Mouse (Mus musculus): ENCODE measurements around the gene Oasl1. TPM values are rescaled to one million over a fixed set of nuclear protein-coding genes. Genes with fewer than 3 reads are reported as not detected.
"Not testable (repeated sequence)": the region's sequence is repeated elsewhere in the genome, so short reads cannot be mapped to it uniquely, and the experiment has no call there.

The Oasl1 gene
- polyA plus RNA-seq, 1 experiment from 2014 or later, result 3.1 TPM

GRCm38 (mm10) chr5:114931626-114932025, 8.6 kb downstream of the Oasl1 start:
- H3K9ac ChIP-seq (ENCODE audit: low read depth, low read length), result no peak overlapping the region
- H3K27ac ChIP-seq, result no peak overlapping the region
- no peaks in the 10 kb centered on the region for H3K27me3 ChIP-seq (ENCODE audit: insufficient read depth, low read length)
- H3K9me3 ChIP-seq (replicated peaks; ENCODE audit: low read length), result no peaks in the 10 kb centered on the region
- 52% methylated on average over 5 of the region's 5 CpGs for WGBS
- no peak overlapping the region for H3K4me2 ChIP-seq (ENCODE audit: low read length)
- no peaks in the 10 kb centered on the region for H3K36me3 ChIP-seq (ENCODE audit: insufficient read depth, low read length)
- no peak overlapping the region for H3K4me3 ChIP-seq (replicated peaks; ENCODE audit: low read depth, low read length)
- no peaks in the 10 kb centered on the region for H3K4me1 ChIP-seq (replicated peaks; ENCODE audit: insufficient read depth, low read length)
- no peak for TF ChIP-seq CTCF (IDR thresholded peaks at IDR 0.05; ENCODE audit: low read depth)
- DNase-seq (ENCODE audit: low spot score) (no peak), ATAC-seq (replicated peaks; ENCODE audit: low FRiP score, low read depth) (no peak)

- H3K4me1 ChIP-seq (replicated peaks; ENCODE audit: insufficient read depth, low read length), result no peaks in the 10 kb centered on the region
- H3K27me3 ChIP-seq (ENCODE audit: insufficient read depth, low read length), result no peaks in the 10 kb centered on the region
- ATAC-seq (replicated peaks; ENCODE audit: low FRiP score, low read depth) (no peak), DNase-seq (ENCODE audit: low spot score) (no peak)
- TF ChIP-seq CTCF (IDR thresholded peaks at IDR 0.05; ENCODE audit: low read depth), result no peak
- no peak overlapping the region for H3K27ac ChIP-seq
- no peak overlapping the region for H3K4me2 ChIP-seq (ENCODE audit: low read length)
- H3K4me3 ChIP-seq (replicated peaks; ENCODE audit: low read depth, low read length), result no peak overlapping the region
- WGBS, result 81% methylated on average over 8 of the region's 8 CpGs
- no peaks in the 10 kb centered on the region for H3K36me3 ChIP-seq (ENCODE audit: insufficient read depth, low read length)
- H3K9me3 ChIP-seq (replicated peaks; ENCODE audit: low read length), result no peaks in the 10 kb centered on the region
- no peak overlapping the region for H3K9ac ChIP-seq (ENCODE audit: low read depth, low read length)
Observed at GRCm38 (mm10) chr5:114933206-114933605, 10.2 kb downstream of the Oasl1 start.

GRCm38 (mm10) chr5:114935838-114936237, 12.8 kb downstream of the Oasl1 start:
- H3K27me3 ChIP-seq (ENCODE audit: insufficient read depth, low read length), result no peaks in the 10 kb centered on the region
- DNase-seq (ENCODE audit: low spot score) (no peak), ATAC-seq (replicated peaks; ENCODE audit: low FRiP score, low read depth) (no peak)
- no peak overlapping the region for H3K27ac ChIP-seq
- H3K36me3 ChIP-seq (ENCODE audit: insufficient read depth, low read length), result no peaks in the 10 kb centered on the region
- no peak for TF ChIP-seq CTCF (IDR thresholded peaks at IDR 0.05; ENCODE audit: low read depth)
- H3K9me3 ChIP-seq (replicated peaks; ENCODE audit: low read length), result no peaks in the 10 kb centered on the region
- H3K4me3 ChIP-seq (replicated peaks; ENCODE audit: low read depth, low read length), result no peak overlapping the region
- H3K9ac ChIP-seq (ENCODE audit: low read depth, low read length), result no peak overlapping the region
- 22% methylated on average over 3 of the region's 3 CpGs for WGBS
- H3K4me2 ChIP-seq (ENCODE audit: low read length), result no peak overlapping the region
- no peaks in the 10 kb centered on the region for H3K4me1 ChIP-seq (replicated peaks; ENCODE audit: insufficient read depth, low read length)

- not testable (repeated sequence) for H3K27ac ChIP-seq; H3K4me2 ChIP-seq (ENCODE audit: low read length); H3K9me3 ChIP-seq (replicated peaks; ENCODE audit: low read length); ATAC-seq (replicated peaks; ENCODE audit: low FRiP score, low read depth); H3K4me3 ChIP-seq (replicated peaks; ENCODE audit: low read depth, low read length); H3K4me1 ChIP-seq (replicated peaks; ENCODE audit: insufficient read depth, low read length); H3K36me3 ChIP-seq (ENCODE audit: insufficient read depth, low read length); H3K9ac ChIP-seq (ENCODE audit: low read depth, low read length); DNase-seq (ENCODE audit: low spot score); H3K27me3 ChIP-seq (ENCODE audit: insufficient read depth, low read length)
- TF ChIP-seq CTCF (IDR thresholded peaks at IDR 0.05; ENCODE audit: low read depth), result peak; percentile 54
- 59% methylated on average over 3 of the region's 3 CpGs for WGBS
Observed at GRCm38 (mm10) chr5:114941138-114941537, 18.1 kb downstream of the Oasl1 start.

- under 1% methylated on average over 39 of the region's 39 CpGs for WGBS
- peak; percentile 43; the same call in 1 of the 2 replicates for TF ChIP-seq CTCF (IDR thresholded peaks at IDR 0.05; ENCODE audit: low read depth)
- Histone ChIP-seq H3K27ac (peak within 1 kb of the TSS; percentile 83), H3K36me3 (ENCODE audit: insufficient read depth, low read length) (peaks cover 10% of the 10 kb centered on the region; the same call in 1 of the 2 replicates), H3K4me2 (ENCODE audit: low read length) (peak within 1 kb of the TSS; percentile 80), H3K27me3 (ENCODE audit: insufficient read depth, low read length) (no peaks in the 10 kb centered on the region), H3K4me3 (replicated peaks; ENCODE audit: low read depth, low read length) (peak within 1 kb of the TSS; percentile 80), H3K9ac (ENCODE audit: low read depth, low read length) (peak within 1 kb of the TSS; percentile 88), H3K9me3 (replicated peaks; ENCODE audit: low read length) (no peaks in the 10 kb centered on the region), H3K4me1 (replicated peaks; ENCODE audit: insufficient read depth, low read length) (peaks cover 5% of the 10 kb centered on the region)
- peak; percentile 94 for DNase-seq (ENCODE audit: low spot score)
- ATAC-seq (replicated peaks; ENCODE audit: low FRiP score, low read depth), result peak; percentile 90
Observed at GRCm38 (mm10) chr5:114942074-114942765, 19.2 kb downstream of the Oasl1 start, which contains the start of gene 2210016L21Rik. TSS of gene 2210016L21Rik (plus strand) at chr5:114942158.

- ATAC-seq (replicated peaks; ENCODE audit: low FRiP score, low read depth) (no peak), DNase-seq (ENCODE audit: low spot score) (no peak)
- 34% methylated on average over 4 of the region's 4 CpGs for WGBS
- Histone ChIP-seq H3K4me2 (ENCODE audit: low read length) (peak overlapping the region; percentile 80), H3K4me3 (replicated peaks; ENCODE audit: low read depth, low read length) (peak overlapping the region; percentile 80), H3K36me3 (ENCODE audit: insufficient read depth, low read length) (peaks cover 15% of the 10 kb centered on the region; the same call in 1 of the 2 replicates), H3K9me3 (replicated peaks; ENCODE audit: low read length) (no peaks in the 10 kb centered on the region), H3K9ac (ENCODE audit: low read depth, low read length) (peak overlapping the region; percentile 88), H3K4me1 (replicated peaks; ENCODE audit: insufficient read depth, low read length) (peaks cover 5% of the 10 kb centered on the region), H3K27me3 (ENCODE audit: insufficient read depth, low read length) (no peaks in the 10 kb centered on the region), H3K27ac (no peak overlapping the region; the same call in 1 of the 2 replicates)
- TF ChIP-seq CTCF (IDR thresholded peaks at IDR 0.05; ENCODE audit: low read depth), result no peak
Observed at GRCm38 (mm10) chr5:114942766-114943130, 19.7 kb downstream of the Oasl1 start.

All from kidney, postnatal 0 days (tissue).